In the genomic region with DNA sequence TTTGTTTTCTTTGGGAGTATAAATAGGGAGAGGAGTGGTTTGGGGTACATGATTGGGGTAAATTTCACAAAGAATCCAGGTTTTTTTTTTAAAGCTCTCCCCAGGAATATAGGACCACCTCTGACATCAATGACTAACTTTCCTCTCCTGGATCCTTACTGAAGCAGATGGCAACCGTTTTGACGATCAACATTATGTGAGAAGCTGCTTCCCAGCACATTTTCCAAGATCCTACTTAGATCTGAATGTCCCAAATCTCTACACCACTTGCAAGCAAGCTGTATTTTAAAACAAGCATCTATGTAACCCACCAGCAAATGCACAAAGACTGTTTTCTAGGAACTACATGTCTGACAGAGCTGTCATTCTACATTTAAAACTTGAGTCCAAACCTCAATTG, we compare ENCODE assay signal across 17 mouse cellular contexts.
"Had no signal": no experiment of that assay in that cellular context is flagged by ENCODE, and none has a peak within 500 bp of the region (broad histone marks: within the 10 kb centered on the region; RNA-seq: fewer than 3 reads in every experiment).

No protein-coding gene starts in this region.

- DNase-seq: gastrocnemius, adult 2 months; gastrocnemius, postnatal 10 days; gastrocnemius, postnatal 25 days; heart, adult 18-20 months; heart, postnatal 10 days; heart, postnatal 4 days; kidney, adult 18-20 months; kidney, adult 8-10 months; kidney, postnatal 10 days; kidney, postnatal 25 days; kidney, postnatal 4 days; liver; liver, embryonic 13.5 days had no signal

- ATAC-seq: hindbrain, embryonic 16.5 days; inflammation-experienced regulatory T-cells, adult 6 months; intestine, embryonic 15.5 days; intestine, postnatal 0 days had no signal
